Mouse (Mus musculus) MEL (cell line): ENCODE data around the gene Palm3.

Experiments used
- CTCF ChIP-seq, 3 experiments: IDR thresholded peaks in 2 of 3; conservative IDR thresholded peaks in 1 of 3; 2 replicates each; pipeline ENCODE4 v1.5.1; 2011 to 2012; ENCODE audit warnings: low read length in 3 of 3, low read depth in 2 of 3, mild to moderate bottlenecking in 2 of 3, improper control_type of control experiment in 1 of 3, inconsistent platforms in 1 of 3, mixed read lengths in 1 of 3, moderate library complexity in 1 of 3; ENCODE audit not compliant: control insufficient read depth in 1 of 3, insufficient read depth in 1 of 3, poor library complexity in 1 of 3, severe bottlenecking in 1 of 3
- E2F4 ChIP-seq: IDR thresholded peaks from 2 replicates; pipeline ENCODE4 v1.6.1; 2011; ENCODE audit warnings: low read depth, low read length, improper control_type of control experiment, borderline replicate concordance
- EP300 ChIP-seq, 2 experiments: IDR thresholded peaks; 2 replicates each; pipeline ENCODE4 v1.6.1; 2011; ENCODE audit warnings: improper control_type of control experiment in 2 of 2, low read length in 2 of 2, low read depth in 1 of 2, mild to moderate bottlenecking in 1 of 2
- GABPA ChIP-seq: IDR thresholded peaks from 2 replicates; pipeline ENCODE4 v1.6.1; 2012; ENCODE audit warnings: low read depth, mild to moderate bottlenecking, inconsistent platforms, low read length, improper control_type of control experiment, moderate library complexity
- MAX ChIP-seq: IDR thresholded peaks from 2 replicates; pipeline ENCODE4 v1.6.1; 2011; ENCODE audit warnings: low read length, improper control_type of control experiment
- MXI1 ChIP-seq: IDR thresholded peaks from 2 replicates; pipeline ENCODE4 v1.6.1; 2011; ENCODE audit warnings: mild to moderate bottlenecking, low read depth, low read length, improper control_type of control experiment
- MYB ChIP-seq: IDR thresholded peaks from 2 replicates; pipeline ENCODE4 v1.6.1; 2011; ENCODE audit warnings: mild to moderate bottlenecking, low read depth, low read length, improper control_type of control experiment
- NRF1 ChIP-seq: IDR thresholded peaks from 2 replicates; pipeline ENCODE4 v1.6.1; 2014; ENCODE audit warnings: low read depth, mild to moderate bottlenecking, inconsistent platforms, low read length, improper control_type of control experiment, moderate library complexity; ENCODE audit not compliant: poor library complexity, insufficient read depth, severe bottlenecking
- TCF12 ChIP-seq: IDR thresholded peaks from 2 replicates; pipeline ENCODE4 v1.6.1; 2014; ENCODE audit warnings: low read depth, mild to moderate bottlenecking, inconsistent platforms, low read length, improper control_type of control experiment, moderate library complexity
- ZNF384 ChIP-seq: IDR thresholded peaks from 2 replicates; pipeline ENCODE4 v1.6.1; 2012; ENCODE audit warnings: low read depth, mild to moderate bottlenecking, inconsistent platforms, low read length, improper control_type of control experiment

- TF ChIP-seq CTCF (IDR thresholded peaks at IDR 0.05 in 2 of 3, conservative IDR thresholded peaks at IDR 0.05 in 1 of 3; ENCODE audit: control insufficient read depth in 1 of 3, insufficient read depth in 1 of 3, low read depth in 2 of 3, low read length in 3 of 3, poor library complexity in 1 of 3, severe bottlenecking in 1 of 3) (no peak), EP300 (IDR thresholded peaks at IDR 0.05; ENCODE audit: low read depth in 1 of 2, low read length in 2 of 2) (no peak), MXI1 (no peak), NRF1 (no peak), TCF12 (no peak), ZNF384 (no peak), MYB (no peak), MAX (no peak), E2F4 (no peak), GABPA (no peak)
These were observed 47.2 kb downstream of the Palm3 start for GRCm38 (mm10) chr8:84068316-84069035.
